In genomic region chr9:29377172-29378002, GRCm38 (mm10) we compare ENCODE assay signal across 16 mouse cellular contexts.
"Had no signal": no experiment of that assay in that cellular context is flagged by ENCODE, and none has a peak within 500 bp of the region (broad histone marks: within the 10 kb centered on the region; RNA-seq: fewer than 3 reads in every experiment).

No protein-coding gene starts in this region.

- H3K27ac ChIP-seq: left cerebral cortex, adult 2 months; liver, embryonic 13.5 days; macrophage; midbrain, embryonic 12.5 days; midbrain, embryonic 15.5 days; neural tube, embryonic 13.5 days had no signal

- H3K4me2 ChIP-seq: liver, embryonic 13.5 days; midbrain, embryonic 12.5 days; midbrain, embryonic 15.5 days; neural tube, embryonic 13.5 days had no signal

- H3K4me1 ChIP-seq: liver, embryonic 13.5 days had no signal

- H3K4me3 ChIP-seq: left cerebral cortex, adult 2 months; liver, embryonic 13.5 days; midbrain, embryonic 12.5 days; midbrain, embryonic 15.5 days; myocyte; neural tube, embryonic 13.5 days had no signal

- ATAC-seq: midbrain, embryonic 15.5 days had no signal

- DNase-seq: kidney, adult 2 months; kidney, postnatal 10 days; kidney, postnatal 36 days; layer of hippocampus, postnatal 36 days; liver, embryonic 13.5 days; lung, adult 2 months; lung, postnatal 14 days; thymus, adult 2 months; thymus, postnatal 14 days; thymus, postnatal 4 days had no signal

- H3K27me3 ChIP-seq: liver, embryonic 13.5 days; midbrain, embryonic 12.5 days; midbrain, embryonic 15.5 days; neural tube, embryonic 13.5 days had no signal

- H3K36me3 ChIP-seq: liver, embryonic 13.5 days; midbrain, embryonic 12.5 days; midbrain, embryonic 15.5 days; neural tube, embryonic 13.5 days had no signal

- H3K9me3 ChIP-seq: liver, embryonic 13.5 days; midbrain, embryonic 12.5 days; midbrain, embryonic 15.5 days; neural tube, embryonic 13.5 days had no signal

- H3K9ac ChIP-seq: liver, embryonic 13.5 days; midbrain, embryonic 12.5 days; midbrain, embryonic 15.5 days; neural tube, embryonic 13.5 days had no signal
